Mouse (Mus musculus) right cerebral cortex, adult 2 months (tissue): Measurements from ENCODE around the gene Prps1.
"Not testable (repeated sequence)": the region's sequence is repeated elsewhere in the genome, so short reads cannot be mapped to it uniquely, and the experiment has no call there.

ENCODE experiments used
- DNase-seq, 2 experiments: peaks; one replicate each; pipeline ENCODE4 v3.0.0; 2021 to 2022; ENCODE audit warnings: low spot score in 2 of 2

Prps1 gene

DNA sequence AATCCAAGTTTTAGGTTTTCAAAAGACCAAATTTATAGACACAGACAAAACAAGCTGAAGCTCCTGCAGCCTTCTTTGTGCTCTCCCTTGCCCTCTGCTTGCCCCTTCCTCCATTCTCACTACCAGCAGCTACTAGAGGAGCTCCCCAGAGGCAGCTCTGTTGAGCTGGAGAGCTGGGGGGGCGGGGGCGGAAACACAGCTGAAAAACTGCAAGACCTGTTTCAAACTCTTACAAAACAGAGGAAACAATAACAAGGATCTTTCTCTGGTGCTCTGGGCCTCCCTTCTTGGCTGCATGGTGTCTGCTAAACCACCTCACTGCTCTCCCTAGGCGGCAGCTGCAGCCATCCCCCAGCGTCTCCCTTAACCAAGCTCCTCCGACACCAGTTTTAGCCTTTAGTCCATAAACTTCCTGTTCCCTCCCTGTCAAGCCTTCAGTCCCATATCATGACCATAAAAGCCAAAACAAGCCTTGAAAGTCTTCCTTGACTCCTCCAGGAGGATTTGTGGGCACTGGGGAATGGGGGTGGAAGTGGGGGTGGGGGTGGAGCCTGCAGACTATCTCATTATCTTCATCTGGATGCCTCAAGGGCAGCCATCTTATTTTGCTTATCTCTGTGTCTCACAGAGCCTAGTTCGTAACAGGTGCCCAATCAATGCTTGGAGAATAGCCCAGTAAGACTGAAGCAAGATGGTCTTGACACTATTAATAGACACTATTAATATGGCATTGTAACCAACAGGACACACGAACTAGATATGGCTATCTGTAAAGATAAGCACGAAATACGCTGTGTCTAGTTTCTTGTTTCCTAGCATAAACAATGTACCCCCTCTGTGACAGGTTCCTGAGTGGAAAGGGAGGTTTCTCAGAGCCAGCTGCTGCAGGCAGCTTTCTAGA, 45.2 kb downstream of the Prps1 start:
- no peak for DNase-seq

DNA sequence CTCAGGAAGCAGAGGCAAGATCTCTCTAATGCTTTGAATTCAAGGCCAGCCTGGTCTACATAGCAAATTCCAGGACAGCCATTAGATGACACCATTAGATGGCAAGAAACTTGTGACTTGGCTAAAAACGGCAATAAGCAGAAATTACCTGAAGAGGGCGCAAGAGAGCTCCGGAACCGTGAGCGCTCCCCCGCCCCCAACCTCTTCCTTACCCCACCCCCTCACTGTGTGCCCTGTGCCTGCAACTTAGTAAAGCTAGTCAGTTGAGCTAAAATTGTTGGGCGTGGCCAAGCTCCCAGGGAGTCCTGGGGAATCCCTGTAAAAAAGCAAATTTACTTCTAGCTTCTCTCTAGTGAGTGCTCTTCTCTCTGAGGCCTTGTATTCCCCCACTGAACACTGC, 47.5 kb downstream of the Prps1 start:
- peak; percentile 10 to 40 for DNase-seq

DNA sequence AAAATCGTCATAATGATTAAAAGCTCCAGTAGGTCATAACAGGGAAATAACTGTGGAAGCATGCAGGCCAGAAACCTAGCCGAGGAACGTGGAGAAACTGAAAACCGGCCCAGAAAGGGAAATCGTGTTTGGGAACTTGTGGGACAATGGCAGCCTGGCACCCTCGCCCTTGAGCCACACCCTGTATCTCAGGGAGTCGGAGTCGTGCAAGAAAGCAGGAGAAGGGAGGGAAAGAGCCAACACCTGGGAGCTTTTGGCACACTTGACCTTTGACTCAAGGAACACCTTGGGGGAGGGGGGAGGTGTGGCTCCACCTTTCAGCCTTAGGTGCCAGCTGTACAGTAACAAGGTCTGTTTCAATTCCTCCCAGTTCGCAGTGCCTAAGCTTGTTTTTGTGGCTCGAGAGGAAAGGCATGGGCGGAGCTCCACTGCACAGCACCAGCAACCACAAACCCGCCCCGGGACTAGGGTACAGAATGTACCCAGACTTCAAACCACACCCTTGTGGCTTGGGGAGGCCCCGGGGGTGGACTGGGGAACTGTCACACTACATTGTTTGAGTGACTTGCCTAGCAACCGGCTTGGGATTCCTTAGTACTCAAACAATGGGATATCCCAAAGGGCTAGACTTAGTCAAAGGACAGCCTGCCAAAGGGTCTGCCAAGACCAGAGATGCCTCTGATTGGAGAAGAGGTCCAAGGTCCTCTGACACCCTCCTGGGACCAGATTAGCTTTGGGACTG, 49.3 kb downstream of the Prps1 start:
- DNase-seq, result no peak

DNA sequence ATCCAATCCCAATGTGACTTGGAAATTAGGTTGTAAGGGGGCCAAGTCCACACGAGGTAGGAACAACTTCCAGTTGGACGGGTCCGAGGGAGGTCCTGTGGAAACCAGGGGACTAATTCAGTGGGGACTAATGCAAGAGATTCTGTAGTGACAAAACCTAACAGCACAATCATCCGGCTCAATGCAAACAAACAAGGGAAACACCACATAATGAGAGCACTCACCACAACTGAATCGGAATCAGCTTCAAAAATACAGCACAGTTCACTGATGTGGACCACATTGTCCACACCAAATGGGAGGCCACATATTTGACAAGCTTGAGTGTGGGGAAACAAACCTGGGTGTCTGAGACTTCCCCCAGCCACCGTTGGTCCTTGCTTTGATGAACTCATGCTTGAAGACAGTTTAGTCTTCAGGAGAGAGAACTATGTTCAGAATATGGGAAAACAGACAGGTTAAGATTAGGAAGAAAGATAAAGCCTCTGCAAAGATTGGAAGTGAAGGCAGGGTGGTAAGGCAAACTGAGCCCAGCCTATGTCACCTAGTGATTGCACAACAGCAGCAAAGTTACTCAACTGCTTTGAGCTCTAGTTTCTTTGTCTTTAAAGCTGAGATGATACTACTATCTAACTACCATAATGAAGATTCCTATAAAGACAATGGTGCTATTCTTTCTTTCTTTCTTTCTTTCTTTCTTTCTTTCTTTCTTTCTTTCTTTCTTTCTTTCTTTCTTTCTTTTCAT, 50.2 kb downstream of the Prps1 start:
- DNase-seq, result no peak

DNA sequence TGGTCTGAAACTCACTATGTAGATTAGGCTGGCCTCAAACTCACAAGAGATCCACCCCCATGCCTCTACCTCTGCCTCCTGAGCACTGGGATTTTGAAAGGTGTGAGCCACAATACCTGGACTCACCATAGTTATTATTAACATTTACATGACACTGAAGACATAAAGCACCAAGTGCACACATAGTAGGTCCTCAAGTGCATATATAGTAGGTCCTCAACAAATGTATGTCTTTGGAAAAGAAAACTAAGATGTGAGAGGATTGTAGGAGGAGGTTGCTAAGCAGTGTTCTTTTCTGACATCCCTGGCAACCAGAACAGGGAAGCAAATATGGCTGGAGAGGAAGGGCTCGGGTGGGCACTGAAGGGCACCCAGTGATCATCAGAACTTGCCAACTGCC, 51.0 kb downstream of the Prps1 start:
- no peak for DNase-seq

DNA sequence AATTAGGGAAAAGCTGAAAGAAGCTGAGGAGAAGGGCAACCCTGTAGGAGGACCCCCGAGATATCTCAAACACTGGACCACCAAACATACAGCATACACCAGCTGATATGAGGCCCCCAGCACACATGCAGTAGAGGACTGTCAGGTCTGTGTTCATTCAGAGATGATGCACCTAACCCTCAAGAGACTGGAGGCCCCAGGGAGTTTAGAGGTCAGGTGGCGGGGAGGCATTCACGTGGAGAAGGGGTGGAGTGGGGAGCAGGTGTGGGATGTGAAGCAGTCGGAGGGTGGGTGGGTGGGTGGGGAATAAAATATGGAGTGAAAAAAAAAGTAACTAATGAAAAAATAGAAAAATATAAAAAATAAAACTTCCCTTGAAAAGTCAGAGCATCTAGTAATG, 52.4 kb downstream of the Prps1 start:
- not testable (repeated sequence) for DNase-seq

DNA sequence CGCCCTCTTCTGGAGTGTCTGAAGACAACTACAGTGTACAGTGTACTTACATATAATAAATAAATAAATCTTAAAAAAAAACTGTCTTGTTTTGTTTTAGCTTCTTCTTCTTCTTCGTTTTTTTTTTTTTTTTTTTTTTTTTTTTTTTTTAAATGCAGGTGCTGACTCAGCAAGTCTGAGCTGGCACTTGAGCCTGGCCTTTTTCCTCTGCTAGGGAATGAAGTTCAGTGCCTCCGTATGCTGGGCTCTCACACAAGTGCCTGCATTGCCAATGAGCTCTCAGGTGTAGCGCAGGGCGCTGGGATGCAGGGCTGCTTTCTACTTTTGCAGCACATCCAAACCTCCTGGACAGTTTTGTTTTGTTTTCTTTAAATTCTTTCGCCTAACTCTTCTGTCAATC, 53.4 kb downstream of the Prps1 start:
- no peak for DNase-seq

DNA sequence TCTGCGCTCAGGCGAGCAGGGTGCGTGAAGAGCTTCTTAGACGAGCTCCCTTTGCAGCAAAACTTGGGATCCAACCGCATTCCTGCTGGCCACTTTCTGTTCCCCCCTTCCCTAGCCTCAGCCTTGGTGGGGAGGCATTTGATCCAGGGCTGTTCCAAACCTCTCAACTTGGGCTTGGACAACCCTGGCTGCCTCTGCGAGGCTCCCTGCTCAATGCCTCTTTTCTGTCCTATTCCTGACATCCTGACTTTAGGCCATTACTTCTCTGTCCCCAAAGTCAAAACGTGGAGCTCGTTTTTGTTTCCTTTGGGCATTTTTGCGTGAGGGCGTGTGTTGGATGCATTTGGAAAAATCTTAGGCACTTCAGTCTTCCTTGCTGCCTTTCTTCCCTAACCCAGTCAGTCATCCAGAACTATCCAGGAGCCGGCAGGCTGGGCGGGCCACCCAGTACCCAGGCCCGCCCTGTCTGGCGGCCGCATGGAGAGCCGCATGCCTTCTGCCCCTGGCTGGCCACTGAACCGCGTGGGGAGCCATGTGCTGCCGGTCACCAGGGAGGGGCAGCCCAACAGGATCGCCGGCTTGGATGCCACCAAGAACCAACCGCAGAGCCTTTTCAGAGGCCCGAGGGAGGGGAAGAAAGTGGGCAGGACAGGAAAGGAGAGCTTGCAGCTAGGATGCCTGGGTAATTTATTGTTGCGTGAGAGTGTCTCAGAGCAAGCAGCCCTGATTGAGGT, 54.5 kb downstream of the Prps1 start:
- DNase-seq, result peak; percentile 23 to 31

DNA sequence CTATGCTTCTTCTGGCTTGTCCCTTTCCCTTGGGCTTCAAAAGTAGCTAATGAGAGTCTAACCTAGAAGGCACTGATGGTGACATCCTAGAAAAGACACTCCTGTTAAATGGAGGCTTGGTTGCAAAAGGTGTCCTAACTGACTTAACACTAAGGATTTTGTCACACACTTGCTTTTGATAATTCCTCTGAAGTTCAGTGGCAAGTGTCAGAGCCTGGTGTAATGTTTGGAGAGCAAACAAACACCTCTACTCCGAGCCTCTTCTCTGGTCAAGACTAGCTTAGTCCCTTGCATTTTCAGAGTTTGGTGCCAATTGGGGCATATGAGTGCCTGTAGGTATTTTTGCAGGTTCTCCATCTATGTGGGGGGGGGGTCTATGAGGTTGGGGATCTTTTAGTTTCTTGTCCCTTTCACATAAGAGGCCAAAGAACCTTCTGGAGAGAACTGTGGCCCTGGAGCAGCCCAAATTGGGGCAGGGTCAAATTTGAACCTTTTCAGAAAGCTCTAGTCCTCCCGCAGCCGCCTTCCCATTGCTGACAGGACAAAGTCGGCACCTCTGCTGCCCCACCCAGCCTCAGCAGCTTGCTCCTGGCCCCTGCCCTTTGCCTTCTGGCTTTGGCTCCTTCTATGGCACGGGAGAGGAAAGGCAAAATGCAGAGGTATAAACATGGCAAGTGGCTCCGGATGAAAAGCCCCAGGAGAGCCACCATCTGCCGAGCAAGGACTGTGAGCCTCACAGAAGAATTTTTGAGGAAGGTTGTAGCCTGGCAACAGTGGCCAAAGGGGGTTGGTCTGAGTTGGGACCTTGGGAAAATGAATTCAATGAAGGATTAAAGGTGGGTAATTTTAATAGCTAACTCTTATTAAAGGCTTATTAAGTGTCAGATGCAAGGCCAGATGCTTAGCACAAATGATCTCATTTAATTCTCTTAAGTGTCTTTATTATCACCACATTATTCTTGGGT, 55.6 kb downstream of the Prps1 start:
- no peak for DNase-seq

DNA sequence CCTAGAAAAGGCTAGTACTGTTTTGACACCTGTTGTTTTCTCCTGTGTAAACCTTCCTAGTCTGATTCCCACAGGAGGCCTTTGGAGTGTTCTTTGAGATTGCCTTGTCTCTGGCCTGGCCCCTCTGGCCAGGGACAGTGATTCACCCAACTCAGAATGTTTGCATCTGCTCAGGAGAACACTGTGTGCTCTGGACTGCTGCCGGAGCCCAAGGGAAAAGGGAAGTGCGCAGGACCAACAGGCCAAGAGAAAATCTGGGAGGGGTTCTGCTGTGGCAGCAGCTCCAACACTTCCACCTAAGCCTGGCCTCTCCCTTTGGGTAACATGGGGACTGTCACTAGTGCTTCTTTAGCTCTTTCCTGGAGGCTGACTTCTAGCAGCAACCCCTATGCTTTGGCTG, 57.0 kb downstream of the Prps1 start:
- DNase-seq, result no peak

DNA sequence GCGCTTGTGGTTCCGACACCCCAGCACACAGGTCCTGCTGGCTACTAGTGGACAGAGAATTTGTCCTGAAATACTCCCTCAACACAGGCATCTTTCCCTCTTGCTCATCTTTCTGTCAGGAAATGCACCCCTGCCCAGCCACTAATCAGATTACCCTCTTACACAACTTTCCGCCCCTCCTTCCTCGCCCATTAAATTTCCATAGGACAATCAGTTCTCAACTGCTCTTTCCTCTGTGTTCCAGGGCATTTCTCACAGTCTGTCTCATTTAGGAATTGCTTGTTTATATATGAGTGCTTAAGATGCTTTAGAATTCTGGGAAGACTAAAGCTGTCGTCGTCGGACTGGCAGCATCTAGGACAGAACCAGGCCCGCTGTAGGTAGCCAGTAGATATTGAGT, 61.9 kb downstream of the Prps1 start:
- DNase-seq, result no peak

DNA sequence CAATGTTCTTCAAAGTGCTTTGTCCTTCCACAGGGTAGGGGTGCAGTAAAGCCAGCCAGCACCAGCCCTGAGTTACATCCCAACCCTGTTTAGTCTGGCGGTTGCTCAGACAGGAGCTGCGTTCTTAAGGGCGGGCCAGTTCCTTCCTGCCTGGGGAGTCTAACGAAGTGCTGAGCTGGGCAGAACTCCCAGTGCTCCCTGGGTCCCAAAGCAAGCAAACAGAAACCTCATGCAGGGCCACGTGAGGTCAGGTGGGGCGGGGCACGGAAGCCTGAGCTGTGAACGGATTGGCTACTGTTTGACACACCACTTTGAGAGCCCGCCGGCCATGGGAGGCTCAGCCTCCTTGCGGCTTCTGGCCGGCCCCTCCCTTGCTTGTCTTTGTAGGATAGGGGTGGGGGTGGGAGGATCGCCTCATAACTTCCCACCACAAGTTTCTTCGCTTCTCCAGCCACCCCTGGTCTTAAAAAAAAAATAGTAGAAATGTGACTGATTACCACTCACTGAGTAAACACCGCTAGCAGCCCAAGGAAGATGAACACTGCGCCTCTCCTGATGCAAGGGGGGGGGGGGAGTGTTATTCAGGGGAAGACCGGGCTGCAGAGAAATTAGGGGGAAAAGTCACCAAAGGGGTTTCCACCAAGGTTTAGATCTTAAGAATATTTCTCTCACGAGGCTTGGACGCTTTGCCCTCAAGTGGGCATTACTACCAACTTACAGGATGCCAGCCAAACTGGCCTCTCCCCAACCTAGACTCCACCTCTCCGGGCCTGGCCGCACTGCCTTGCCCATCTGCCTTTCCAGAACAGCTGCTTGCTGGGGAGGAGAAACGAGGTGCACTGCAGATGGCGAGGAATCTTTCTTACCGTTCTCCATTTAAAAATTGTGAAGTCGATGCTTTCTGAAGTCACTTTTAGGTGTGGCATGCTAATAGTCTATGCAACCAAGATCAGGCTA, 64.0 kb downstream of the Prps1 start:
- peak; percentile 61 to 77 for DNase-seq

DNA sequence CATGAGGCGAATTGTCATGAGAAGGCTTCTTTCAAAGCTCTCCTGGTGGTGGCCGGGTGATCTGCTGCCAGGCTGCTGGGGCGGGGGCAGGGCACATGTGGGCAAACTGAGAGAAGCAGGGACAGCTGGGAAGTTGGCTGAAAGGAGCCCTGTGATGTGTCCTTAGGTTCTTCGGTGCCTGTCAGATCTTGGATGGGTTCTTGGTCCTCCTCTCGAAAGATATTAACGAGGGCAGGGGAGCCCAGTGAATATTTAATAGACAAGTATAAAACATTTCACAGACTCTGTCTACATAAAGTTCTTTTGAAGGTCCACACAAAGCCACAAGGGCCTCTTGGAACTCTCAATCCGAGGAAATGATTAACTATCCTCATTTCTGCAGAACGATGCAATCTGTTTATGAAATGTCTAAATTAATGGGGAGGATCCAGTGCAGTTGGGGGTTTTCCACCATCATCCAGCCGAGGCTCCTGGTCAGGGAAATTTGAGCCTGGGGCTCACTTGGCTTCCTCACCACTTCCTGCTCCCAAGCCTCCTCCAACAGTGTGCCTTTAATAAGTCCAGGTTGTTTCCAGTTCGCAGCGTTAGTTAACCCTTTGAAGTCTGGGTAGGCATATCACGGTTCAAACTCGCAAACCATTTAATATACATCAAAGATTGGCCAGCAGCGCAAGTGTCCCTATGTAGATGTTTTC, 65.8 kb downstream of the Prps1 start:
- DNase-seq, result no peak

DNA sequence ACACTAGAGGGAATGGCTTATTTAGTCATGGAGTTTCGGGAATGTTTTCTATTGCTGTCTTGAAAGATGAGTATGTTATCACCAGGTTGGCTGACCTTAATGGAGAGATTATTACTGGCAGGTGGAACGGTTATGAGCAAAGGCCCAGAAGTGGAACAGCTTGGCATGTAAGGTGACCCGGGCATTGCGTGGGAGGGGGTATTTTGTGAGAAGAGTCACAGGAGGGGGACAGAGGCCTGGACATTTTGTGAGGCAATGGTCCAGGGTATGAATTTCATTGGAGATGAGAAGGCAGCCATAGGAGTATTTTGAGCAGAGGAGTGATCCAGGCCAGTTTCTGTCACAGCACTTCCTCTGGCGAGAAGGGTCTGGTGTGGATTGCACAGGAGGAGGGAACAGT, 67.8 kb downstream of the Prps1 start:
- DNase-seq, result no peak
